Mouse (Mus musculus) C2C12 (cell line): ENCODE results near the gene Sohlh2.

ENCODE experiments used
- CEBPB ChIP-seq: IDR thresholded peaks from one replicate; pipeline ENCODE4 v1.6.1; 2011; ENCODE audit warnings: low read depth, mild to moderate bottlenecking, control low read depth, moderate library complexity
- CTCF ChIP-seq: IDR thresholded peaks from one replicate; pipeline ENCODE4 v1.5.1; 2011; ENCODE audit not compliant: control insufficient read depth, insufficient read depth, insufficient read length
- MAX ChIP-seq: IDR thresholded peaks from one replicate; pipeline ENCODE4 v1.6.1; 2011; ENCODE audit warnings: mild to moderate bottlenecking, control low read depth
- MYOD1 ChIP-seq: IDR thresholded peaks from one replicate; pipeline ENCODE4 v1.6.1; 2011; ENCODE audit warnings: low read depth; ENCODE audit not compliant: control insufficient read depth, insufficient read length
- MYOG ChIP-seq: IDR thresholded peaks from one replicate; pipeline ENCODE4 v1.6.1; 2011; ENCODE audit not compliant: control insufficient read depth, insufficient read length; ENCODE audit errors: extremely low read depth
- USF1 ChIP-seq: IDR thresholded peaks from one replicate; pipeline ENCODE4 v1.6.1; 2011; ENCODE audit warnings: low read depth, mild to moderate bottlenecking, control low read depth, moderate library complexity

DNA sequence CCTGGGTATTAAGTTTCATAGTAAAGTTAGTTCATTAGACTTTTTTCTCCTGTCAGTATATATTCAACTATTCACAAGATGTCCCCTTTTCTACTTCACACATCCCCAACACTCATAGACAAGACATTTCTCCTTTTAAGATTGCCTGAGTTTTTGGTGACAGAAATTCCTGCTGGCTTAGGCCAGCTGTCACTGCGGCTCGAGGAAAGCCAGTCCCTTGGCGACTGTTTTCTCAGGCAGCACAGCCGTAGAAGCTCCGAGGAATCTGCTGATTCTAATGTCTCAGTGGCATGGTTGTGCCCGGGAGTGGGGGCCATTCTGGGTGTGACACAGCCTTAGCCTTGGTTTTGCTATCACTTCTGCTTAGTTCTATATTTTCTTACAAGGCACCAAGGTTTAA, 4.6 kb upstream of the Sohlh2 start:
- no peak for TF ChIP-seq USF1
- no peak for TF ChIP-seq CTCF
- no peak for TF ChIP-seq CEBPB
- no peak for TF ChIP-seq MAX
- no peak for TF ChIP-seq MYOG
- TF ChIP-seq MYOD1, result no peak
